Mouse (Mus musculus) layer of hippocampus, adult 8-10 months (tissue): ENCODE data around the gene Cog2. TPM values are rescaled to one million over a fixed set of nuclear protein-coding genes. Genes with fewer than 3 reads are reported as not detected.

Experiments
- DNase-seq, 2 experiments: peaks; one replicate each; pipeline ENCODE4 v3.0.0; 2022; ENCODE audit warnings: low spot score in 2 of 2
- total RNA-seq, 4 experiments: library from RNA; stranded (reverse); gene quantifications; 2 replicates each; pipeline ENCODE4 v1.2.4; 2022

Cog2 gene
- total RNA-seq, 4 experiments from 2014 or later: 42.8 to 48.9 (median 47.1) TPM

DNA sequence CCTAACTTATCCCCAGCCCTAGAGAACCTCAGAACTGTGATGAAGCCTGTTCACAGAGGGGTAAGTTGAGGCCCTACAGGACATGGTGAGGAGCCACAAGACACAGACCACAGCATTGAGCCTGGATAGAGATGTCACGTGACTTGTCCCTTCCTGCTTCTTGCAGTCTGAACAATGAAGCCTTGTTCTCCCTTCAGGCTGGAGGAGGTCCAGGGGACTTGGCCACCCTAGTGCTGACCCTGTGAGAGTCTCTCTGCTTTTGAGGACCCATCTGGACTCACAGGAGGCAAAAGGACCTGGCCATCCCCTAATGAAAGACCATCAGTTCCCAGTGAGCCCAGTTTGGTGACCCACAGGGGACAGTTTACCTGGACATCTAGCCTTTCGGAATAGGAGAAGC lies 48.5 kb downstream of the Cog2 start:
- peak; percentile 70 to 77 for DNase-seq

DNA sequence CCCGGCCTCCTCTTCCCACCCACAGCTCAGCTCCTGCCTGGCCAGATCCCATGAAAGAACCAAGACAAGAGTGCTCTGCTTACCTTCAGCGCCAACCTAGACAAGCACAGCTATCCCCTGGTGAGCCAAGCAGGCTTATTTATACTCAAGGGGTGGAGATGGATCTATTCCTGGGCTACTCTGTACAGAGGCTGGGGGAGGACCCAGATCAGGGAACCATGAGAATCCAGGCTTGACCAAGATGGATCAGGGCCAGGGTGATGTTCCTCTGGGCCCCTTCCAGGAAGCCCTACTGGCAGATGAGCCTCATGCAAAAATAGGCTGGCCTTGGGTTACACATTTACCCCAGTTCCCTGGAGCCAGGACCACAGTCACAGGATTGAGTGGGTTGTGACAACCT lies 49.0 kb downstream of the Cog2 start, which contains the start of gene Agt:
Agt (minus strand) TSS at position 114 of the 400 bp plus-strand sequence.
- DNase-seq: no peak

DNA sequence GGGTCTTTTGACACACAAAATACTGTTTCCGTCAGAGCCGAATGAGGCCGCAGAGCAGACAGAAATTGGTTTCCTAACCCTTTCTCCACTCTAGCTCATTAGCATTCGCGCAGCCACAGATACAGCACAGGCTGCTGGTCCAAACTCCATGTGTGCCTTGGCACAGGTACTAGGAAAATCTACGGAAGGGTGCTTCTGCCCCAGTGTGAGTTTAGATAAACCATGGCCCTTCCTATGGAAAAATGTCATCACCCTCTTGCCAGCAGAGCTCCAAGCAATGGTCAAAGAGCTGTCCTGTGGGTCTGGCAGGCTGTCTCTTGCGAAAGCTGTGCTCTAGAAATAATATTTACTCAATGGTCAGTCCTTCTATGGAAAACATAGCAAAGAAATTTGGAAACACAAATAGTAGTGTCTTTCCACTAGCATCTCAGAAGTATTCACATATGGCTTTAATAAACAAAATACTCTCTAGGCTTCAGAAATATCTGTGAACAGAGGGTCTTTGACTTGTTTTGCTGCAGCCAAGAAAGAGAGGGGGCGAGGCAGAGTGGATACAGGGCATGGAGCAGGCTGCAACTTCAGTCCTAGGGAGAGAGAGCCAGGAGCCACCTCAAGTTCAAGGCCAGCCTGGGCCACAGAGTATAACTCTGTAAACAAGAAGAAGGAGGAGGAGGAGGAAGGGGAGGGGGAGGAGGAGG lies 51.3 kb downstream of the Cog2 start:
- no peak for DNase-seq

DNA sequence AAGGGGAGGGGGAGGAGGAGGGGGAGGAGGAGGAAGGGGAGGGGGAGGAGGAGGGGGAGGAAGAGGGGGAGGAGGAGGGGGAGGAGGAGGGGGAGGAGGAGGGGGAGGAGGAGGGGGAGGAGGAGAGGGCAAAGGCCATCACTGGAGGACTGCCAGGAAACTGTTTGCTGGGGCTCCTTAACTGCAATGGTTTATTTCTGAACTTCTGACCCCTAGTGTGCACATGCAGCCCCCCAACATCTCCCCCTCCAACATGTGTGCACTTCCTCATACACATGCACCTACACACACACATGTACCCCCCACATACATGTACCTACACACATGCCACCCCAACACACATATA lies 51.8 kb downstream of the Cog2 start:
- DNase-seq: no peak

DNA sequence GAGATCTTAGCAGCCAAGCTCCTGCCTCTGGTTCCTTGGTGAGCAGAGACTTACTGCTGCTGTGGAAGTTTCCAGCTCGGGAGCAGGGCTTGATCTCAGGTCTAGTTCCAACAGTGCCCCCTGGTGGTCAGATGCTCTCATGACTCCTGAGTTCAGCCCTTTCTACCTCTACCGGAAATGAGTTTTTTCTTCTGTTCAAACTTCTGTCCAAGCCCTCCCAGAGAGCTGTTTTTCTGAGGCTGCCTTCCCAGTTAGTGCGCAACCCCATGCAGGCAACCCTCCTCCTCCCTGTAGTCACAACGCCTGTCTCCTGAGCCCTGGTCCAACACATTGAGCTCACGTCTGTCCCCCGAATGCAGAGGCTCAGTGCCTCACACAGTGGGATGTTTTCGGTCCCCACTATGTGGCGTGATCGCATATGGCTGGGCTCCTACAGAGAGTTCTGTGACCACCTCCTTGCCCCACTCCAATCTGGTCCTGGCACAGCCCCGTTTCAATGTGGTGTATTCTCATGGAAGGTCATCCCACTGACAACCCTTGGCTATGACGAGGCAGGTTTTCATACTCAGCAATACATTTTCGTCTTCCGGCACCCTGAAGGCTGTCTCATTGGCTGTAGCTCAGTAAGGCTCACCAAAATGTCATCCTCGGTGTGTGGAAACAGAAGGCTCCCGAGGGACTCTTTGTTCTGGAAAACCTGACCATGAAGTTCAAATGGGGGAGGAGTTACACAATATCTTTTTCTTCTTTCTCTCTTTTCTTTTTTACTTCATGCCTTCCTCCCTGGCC lies 53.2 kb downstream of the Cog2 start:
- DNase-seq: peak; percentile 88 to 95

DNA sequence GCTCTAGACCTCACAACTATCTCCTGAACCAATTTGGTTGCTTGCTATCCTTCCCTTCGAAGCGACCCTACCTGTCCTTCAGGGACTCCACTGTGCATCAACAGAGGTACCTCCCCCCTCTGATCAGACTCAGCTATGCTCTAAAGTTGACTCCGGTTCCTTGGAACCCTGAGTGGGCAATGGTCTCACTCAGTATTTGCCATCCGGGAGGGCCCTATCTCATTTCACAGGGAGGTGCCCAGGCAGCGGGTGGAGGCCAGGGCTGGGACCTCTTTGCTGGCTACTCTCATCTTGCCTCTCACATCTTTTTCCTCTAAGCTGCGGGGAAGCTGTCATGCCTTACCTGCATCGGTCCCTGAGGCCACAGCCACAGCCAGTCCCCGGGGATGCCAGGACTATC lies 55.2 kb downstream of the Cog2 start, which contains the start of gene Capn9:
Capn9 (plus strand) TSS at position 301 of the 400 bp plus-strand sequence.
- no peak for DNase-seq

DNA sequence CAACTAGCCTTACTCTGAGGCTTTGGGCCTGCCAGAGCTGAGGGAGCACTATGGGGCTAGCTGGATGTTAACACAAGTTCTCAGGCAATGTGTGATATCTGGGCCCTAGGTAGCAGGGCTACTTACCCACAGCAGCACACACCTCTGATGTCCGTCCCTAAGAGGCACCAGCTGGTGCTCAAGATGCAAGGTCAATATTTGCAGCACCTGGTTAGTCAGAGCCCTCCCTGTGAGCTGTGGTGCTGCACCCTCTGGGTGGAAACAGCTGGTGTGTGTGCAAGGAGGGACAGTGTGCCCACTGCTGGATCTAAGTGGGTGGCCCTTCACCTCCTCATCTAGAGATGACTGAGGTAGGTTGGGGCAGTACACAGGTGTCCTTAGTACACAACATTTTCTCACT lies 56.2 kb downstream of the Cog2 start:
- DNase-seq: no peak

DNA sequence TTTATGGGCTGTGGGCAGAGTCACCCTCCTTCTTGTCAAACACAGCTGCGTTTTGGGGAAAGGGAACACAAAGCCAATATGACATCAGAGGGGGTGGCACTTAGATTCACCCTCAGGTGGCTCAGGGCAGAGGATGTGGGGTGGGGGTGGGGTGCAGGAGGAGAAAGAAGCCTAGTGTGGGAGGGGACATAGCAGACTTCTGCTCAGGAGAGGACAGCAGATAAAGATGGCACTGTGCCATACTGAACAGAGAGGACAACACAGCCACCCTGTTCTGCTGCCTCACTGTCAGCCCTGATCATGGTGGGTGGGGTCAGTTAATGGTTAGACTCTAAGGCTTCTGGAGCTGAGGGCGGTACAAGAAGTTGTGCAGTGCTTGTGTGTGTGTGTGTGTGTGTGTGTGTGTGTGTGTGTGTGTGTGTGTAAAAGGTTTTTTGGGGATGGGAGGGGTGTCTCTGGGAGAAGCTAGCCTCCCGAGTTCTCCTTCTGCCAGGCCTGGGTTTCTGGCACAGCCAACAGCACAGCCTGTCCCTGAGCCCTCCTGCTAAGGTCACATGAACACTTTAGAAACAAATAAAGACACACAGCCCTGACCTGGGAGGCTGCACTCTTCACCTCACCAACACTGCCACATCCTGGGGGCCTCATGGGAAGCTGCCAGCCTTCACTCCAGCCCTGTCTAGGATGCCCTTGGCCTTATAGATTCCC lies 65.3 kb downstream of the Cog2 start:
- no peak for DNase-seq

DNA sequence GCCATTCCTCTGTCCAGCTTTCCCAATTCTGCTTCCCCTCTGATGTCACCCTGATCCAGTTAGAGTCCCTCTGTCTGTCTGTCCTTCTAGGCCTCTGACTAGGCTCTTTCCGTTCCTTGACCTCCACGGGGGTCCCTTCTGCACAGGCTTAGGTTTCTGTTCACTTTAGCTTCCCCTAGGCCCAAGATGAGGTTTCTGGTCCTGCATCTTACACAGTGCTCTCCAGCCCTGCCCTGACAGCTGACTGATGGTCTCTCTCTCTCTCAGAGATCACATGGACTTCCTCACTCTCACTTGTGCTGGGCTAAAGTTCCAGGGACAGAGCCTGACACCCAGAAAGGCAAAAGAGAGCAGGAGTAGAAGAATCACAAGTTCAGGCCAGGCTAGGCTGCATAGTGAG lies 66.0 kb downstream of the Cog2 start:
- no peak for DNase-seq

DNA sequence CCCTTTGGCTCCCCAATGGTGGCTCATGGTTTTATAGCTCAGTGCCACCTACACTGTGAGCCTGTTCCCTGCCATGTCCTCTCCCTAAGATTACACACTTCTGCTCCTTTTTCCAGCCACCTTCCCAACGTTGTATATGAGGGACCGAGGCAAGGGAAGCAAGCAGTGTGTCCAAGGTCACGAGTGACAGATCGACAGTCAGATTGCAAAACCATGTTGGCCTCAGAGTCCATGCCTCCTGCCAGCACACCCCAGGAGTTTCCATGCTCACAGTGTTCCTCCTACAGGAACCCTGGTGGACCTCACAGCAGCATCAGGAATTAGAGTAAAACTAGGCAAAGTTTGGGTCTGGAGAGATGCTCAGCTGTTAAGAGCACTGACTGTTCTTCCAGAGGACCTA lies 68.8 kb downstream of the Cog2 start:
- no peak for DNase-seq

Other genes with a start within 250 kb of the Cog2 start
- 100 to 1,000 TPM; 221 to 255 (median 242) TPM for gene Pgbd5, start 81.1 kb upstream of the Cog2 start, total RNA-seq
- 10 to 100 TPM; 22.3 to 34.0 (median 30.1) TPM for gene Agt, start 48.9 kb downstream of the Cog2 start, total RNA-seq
- under 1 TPM in 2 of 4 experiments, not detected in 2; 0.12 to 0.14 TPM for gene Capn9, start 55.3 kb downstream of the Cog2 start, total RNA-seq
- 10 to 100 TPM; 69.6 to 81.2 (median 75.2) TPM for gene 2310022B05Rik, start 142.6 kb downstream of the Cog2 start, total RNA-seq
- gene Ttc13, start 201.2 kb downstream of the Cog2 start, total RNA-seq: 10 to 100 TPM; 42.9 to 55.7 (median 47.1) TPM
- 10 to 100 TPM; 13.3 to 17.5 (median 15.2) TPM for gene Arv1, start 201.4 kb downstream of the Cog2 start, total RNA-seq
- 1 to 10 TPM in 1 of 4 experiments, under 1 TPM in 3; 0.56 to 1.2 (median 0.73) TPM for gene Fam89a, start 231.1 kb downstream of the Cog2 start, total RNA-seq